39 mouse cellular contexts compared by ENCODE assay signal in the genomic region with DNA sequence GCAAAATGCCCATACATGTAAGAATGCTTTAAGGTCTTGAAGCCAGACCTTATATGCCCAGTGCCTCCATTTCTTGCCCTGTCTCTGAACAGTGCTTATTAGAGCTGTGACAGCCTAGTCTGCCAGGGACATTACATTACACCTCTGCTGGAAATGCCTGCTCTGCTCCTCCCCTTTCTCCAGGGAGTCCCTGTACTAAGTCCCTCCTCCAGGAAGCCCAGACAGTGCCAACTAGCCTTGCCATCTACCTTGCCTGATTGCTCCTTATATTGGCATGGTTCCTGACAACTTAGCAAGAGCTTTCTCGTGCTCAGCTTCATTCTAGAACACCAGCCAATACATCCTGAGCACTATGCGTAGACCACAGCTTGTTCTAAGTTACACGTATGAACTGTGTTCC. TPM values are rescaled to one million over a fixed set of nuclear protein-coding genes. Genes with fewer than 3 reads are reported as not detected.
DNase-seq lines count a peak whose midpoint lies in the region; ATAC-seq and TF ChIP-seq lines count a peak whose summit lies in the region.
"Had no signal": no experiment of that assay in that cellular context is flagged by ENCODE, and none has a peak within 500 bp of the region (broad histone marks: within the 10 kb centered on the region; RNA-seq: fewer than 3 reads in every experiment).

No protein-coding gene starts in this region.

- 0 out of 2 replicates have a peak, but pooled peaks cover 3% of the 10 kb centered on the region for H3K4me1 ChIP-seq in lung, postnatal 0 days (ENCODE audit: insufficient read depth, low read depth, low read length)
- peaks cover 3% of the 10 kb centered on the region for H3K4me1 ChIP-seq in lung, adult 2 months (ENCODE audit: control insufficient read depth, insufficient read depth, low read length)

- no peak overlapping the region for H3K9ac ChIP-seq in lung, postnatal 0 days (replicated peaks; ENCODE audit: low read depth)
- H3K9ac ChIP-seq: heart, embryonic 13.5 days; hindbrain, embryonic 15.5 days; kidney, embryonic 15.5 days; liver, embryonic 14.5 days; lung, embryonic 15.5 days had no signal

- no peak for ATAC-seq in lung, postnatal 0 days
- ATAC-seq: forebrain, embryonic 14.5 days; inflammation-experienced regulatory T-cells, adult 6 months; midbrain, embryonic 16.5 days; Patski had no signal

- DNase-seq in gastrocnemius, adult 18-20 months (ENCODE audit: low spot score), result peak; percentile 61
- no peak for DNase-seq in gastrocnemius, adult 8-10 months (ENCODE audit: low spot score in 2 of 2)
- peak; percentile 8 for DNase-seq in kidney, adult 18-20 months
- DNase-seq in kidney, postnatal 10 days, result no peak
- DNase-seq in lung, postnatal 0 days (ENCODE audit: low spot score), result peak; percentile 50
- no peak for DNase-seq in lung, adult 2 months
- DNase-seq in large intestine, adult 2 months (ENCODE audit: low read depth, low spot score), result peak; percentile 28
- no peak for DNase-seq in cerebellum, adult 11-12 months
- DNase-seq: cerebellum, adult 8-10 months; cerebellum, postnatal 25 days; gastrocnemius, postnatal 10 days; heart, postnatal 10 days; liver; right cerebral cortex, postnatal 25 days; spleen, adult 18-20 months; thymus, postnatal 14 days had no signal

- no peak overlapping the region for H3K4me3 ChIP-seq in lung, postnatal 0 days (ENCODE audit: low read depth, low read length)
- H3K4me3 ChIP-seq in lung, adult 2 months (replicated peaks; ENCODE audit: extremely low read depth, low read depth, low read length), result no peak overlapping the region
- H3K4me3 ChIP-seq: heart, adult 2 months; heart, embryonic 13.5 days; hindbrain, embryonic 10.5 days; hindbrain, embryonic 15.5 days; kidney, embryonic 15.5 days; lung, embryonic 15.5 days had no signal

- H3K27me3 ChIP-seq in lung, postnatal 0 days (replicated peaks; ENCODE audit: insufficient read depth, low read length), result 0 out of 2 replicates have a peak, but pooled peaks cover 3% of the 10 kb centered on the region

- WGBS in lung, postnatal 0 days, result 76% methylated on average over 3 of the region's 3 CpGs
- WGBS in lung, adult 2 months, result 75% methylated on average over 3 of the region's 3 CpGs
- 51% methylated on average over 3 of the region's 3 CpGs for WGBS in large intestine, adult 2 months

- no peaks in the 10 kb centered on the region for H3K9me3 ChIP-seq in lung, postnatal 0 days (ENCODE audit: low read length)
- H3K9me3 ChIP-seq: heart, embryonic 13.5 days; hindbrain, embryonic 10.5 days; hindbrain, embryonic 15.5 days; kidney, embryonic 15.5 days; lung, embryonic 15.5 days had no signal

- TF ChIP-seq CTCF in lung, postnatal 0 days (IDR thresholded peaks at IDR 0.05), result no peak
- no peak for TF ChIP-seq CTCF in lung, adult 2 months (IDR thresholded peaks at IDR 0.05; ENCODE audit: insufficient read depth, low read length)

- no peaks in the 10 kb centered on the region for H3K36me3 ChIP-seq in lung, postnatal 0 days (ENCODE audit: insufficient read depth, low read length)
- H3K36me3 ChIP-seq: heart, embryonic 13.5 days; hindbrain, embryonic 10.5 days; hindbrain, embryonic 15.5 days; kidney, embryonic 15.5 days; lung, embryonic 15.5 days had no signal

- no peak overlapping the region for H3K4me2 ChIP-seq in lung, postnatal 0 days (replicated peaks; ENCODE audit: low read depth, low read length)
- H3K4me2 ChIP-seq: heart, embryonic 13.5 days; hindbrain, embryonic 15.5 days; kidney, embryonic 15.5 days; lung, embryonic 15.5 days; midbrain, embryonic 11.5 days had no signal

- no peak for TF ChIP-seq POLR2A in lung, adult 2 months (IDR thresholded peaks at IDR 0.05; ENCODE audit: borderline replicate concordance, extremely low read depth, low read depth, low read length)

- TF ChIP-seq EP300 in lung, postnatal 0 days (IDR thresholded peaks at IDR 0.05), result no peak

- H3K27ac ChIP-seq in lung, postnatal 0 days (ENCODE audit: low read length), result no peak overlapping the region
- H3K27ac ChIP-seq: heart, adult 2 months; heart, embryonic 13.5 days; hindbrain, embryonic 10.5 days; hindbrain, embryonic 15.5 days; kidney, embryonic 15.5 days; liver, embryonic 14.5 days; lung, embryonic 15.5 days had no signal

RNA-seq across cellular contexts. Expression of a gene that starts 5.0 kb away (rescaled TPM):
- 100 to 1,000 TPM; 101 to 107 TPM for total RNA-seq in gastrocnemius, adult 18-20 months (2021)
- 100 to 1,000 TPM; 101 to 130 (median 119) TPM for total RNA-seq in gastrocnemius, adult 8-10 months (2022)
- 0.21 and 0.29 TPM in 2 replicates for polyA plus RNA-seq in lung, postnatal 0 days (2015; fragmentation: Nextera tagmentation; extraction: Ambion mirVana)
- 2.2 and 4.9 TPM in 2 replicates for polyA plus RNA-seq in lung, adult 2 months (2012; rRNA removed)
- polyA plus RNA-seq in large intestine, adult 2 months (2012; rRNA removed), result 0.14 and 0.20 TPM in 2 replicates
- total RNA-seq: left cerebral cortex, adult 18-20 months; megakaryocyte, adult 5-6 weeks; neutrophil, adult 5-6 weeks had no signal
- polyA plus RNA-seq: inflammation-experienced regulatory T-cells, adult 6 months; midbrain, embryonic 16.5 days; Patski had no signal

RNA-seq across cellular contexts. Expression of a gene that starts 8.7 kb away (rescaled TPM):
- not detected for total RNA-seq in gastrocnemius, adult 18-20 months (2021)
- total RNA-seq in gastrocnemius, adult 8-10 months (2022), result not detected
- polyA plus RNA-seq in lung, postnatal 0 days (2015; fragmentation: Nextera tagmentation; extraction: Ambion mirVana), result 0.06 TPM in 1 of 2 replicates, not detected in the other
- 0.02 TPM in 1 of 2 replicates, not detected in the other for polyA plus RNA-seq in lung, adult 2 months (2012; rRNA removed)
- polyA plus RNA-seq in large intestine, adult 2 months (2012; rRNA removed), result 0.02 TPM in 1 of 2 replicates, not detected in the other
- total RNA-seq: gastrocnemius, postnatal 10 days; heart, adult 2 months; layer of hippocampus, adult 18-20 months; layer of hippocampus, postnatal 10 days; megakaryocyte, adult 5-6 weeks; neutrophil, adult 5-6 weeks had no signal
- polyA plus RNA-seq: liver, embryonic 14.5 days; lung, embryonic 15.5 days; Patski; stomach, embryonic 16.5 days had no signal

RNA-seq across cellular contexts. Expression of a gene that starts 20.9 kb away (rescaled TPM):
- not detected for total RNA-seq in gastrocnemius, adult 18-20 months (2021)
- not detected for total RNA-seq in gastrocnemius, adult 8-10 months (2022)
- polyA plus RNA-seq in lung, postnatal 0 days (2015; fragmentation: Nextera tagmentation; extraction: Ambion mirVana), result not detected in 2 replicates
- not detected in 2 replicates for polyA plus RNA-seq in lung, adult 2 months (2012; rRNA removed)
- polyA plus RNA-seq in large intestine, adult 2 months (2012; rRNA removed), result not detected in 2 replicates
- total RNA-seq: gastrocnemius, postnatal 10 days; heart, adult 2 months; heart, postnatal 10 days; layer of hippocampus, adult 18-20 months; layer of hippocampus, postnatal 10 days; left cerebral cortex, adult 18-20 months; megakaryocyte, adult 5-6 weeks; MEL; neutrophil, adult 5-6 weeks had no signal
- polyA plus RNA-seq: embryonic facial prominence, embryonic 11.5 days; inflammation-experienced regulatory T-cells, adult 6 months; limb, embryonic 11.5 days; liver, embryonic 14.5 days; lung, embryonic 15.5 days; midbrain, embryonic 11.5 days; neural tube, embryonic 11.5 days; Patski; urinary bladder, adult 2 months had no signal

RNA-seq across cellular contexts. Expression of a gene that starts 41.5 kb away (rescaled TPM):
- 100 to 1,000 TPM; 108 to 112 TPM for total RNA-seq in gastrocnemius, adult 18-20 months (2021)
- 100 to 1,000 TPM; 114 to 132 (median 122) TPM for total RNA-seq in gastrocnemius, adult 8-10 months (2022)
- polyA plus RNA-seq in lung, postnatal 0 days (2015; fragmentation: Nextera tagmentation; extraction: Ambion mirVana), result 47.7 TPM in 2 replicates
- 43.6 and 48.7 TPM in 2 replicates for polyA plus RNA-seq in lung, adult 2 months (2012; rRNA removed)
- polyA plus RNA-seq in large intestine, adult 2 months (2012; rRNA removed), result 33.9 and 36.5 TPM in 2 replicates

RNA-seq across cellular contexts. Expression of a gene that starts 50.8 kb away (rescaled TPM):
- total RNA-seq in gastrocnemius, adult 18-20 months (2021), result 10 to 100 TPM in 1 of 2 experiments, 1 to 10 TPM in 1; 8.9 to 10.3 TPM
- 10 to 100 TPM in 3 of 4 experiments, 1 to 10 TPM in 1; 8.5 to 14.5 (median 12.4) TPM for total RNA-seq in gastrocnemius, adult 8-10 months (2022)
- 18.3 and 22.5 TPM in 2 replicates for polyA plus RNA-seq in lung, postnatal 0 days (2015; fragmentation: Nextera tagmentation; extraction: Ambion mirVana)
- polyA plus RNA-seq in lung, adult 2 months (2012; rRNA removed), result 39.3 and 47.2 TPM in 2 replicates
- 13.5 and 17.4 TPM in 2 replicates for polyA plus RNA-seq in large intestine, adult 2 months (2012; rRNA removed)

Comparison
In these comparisons a context has a peak if more than half of its experiments do, and no peak if none do; other contexts are left out.
1. DNase-seq: peak in gastrocnemius, adult 18-20 months (single experiment), kidney, adult 18-20 months (single experiment), lung, postnatal 0 days (single experiment) and large intestine, adult 2 months (single experiment); none in gastrocnemius, adult 8-10 months (0 of 2), kidney, postnatal 10 days (single experiment), lung, adult 2 months (single experiment) and cerebellum, adult 11-12 months (single experiment).